Mouse (Mus musculus) ZHBTc4 (cell line): ENCODE data around the gene Gm44502.
"Not testable (repeated sequence)": the region's sequence is repeated elsewhere in the genome, so short reads cannot be mapped to it uniquely, and the experiment has no call there.

Source experiments
- DNase-seq: peaks from one replicate; pipeline ENCODE4 v3.0.0-alpha.2; 2011; ENCODE audit warnings: low read depth, low spot score

Gm44502 gene

DNA sequence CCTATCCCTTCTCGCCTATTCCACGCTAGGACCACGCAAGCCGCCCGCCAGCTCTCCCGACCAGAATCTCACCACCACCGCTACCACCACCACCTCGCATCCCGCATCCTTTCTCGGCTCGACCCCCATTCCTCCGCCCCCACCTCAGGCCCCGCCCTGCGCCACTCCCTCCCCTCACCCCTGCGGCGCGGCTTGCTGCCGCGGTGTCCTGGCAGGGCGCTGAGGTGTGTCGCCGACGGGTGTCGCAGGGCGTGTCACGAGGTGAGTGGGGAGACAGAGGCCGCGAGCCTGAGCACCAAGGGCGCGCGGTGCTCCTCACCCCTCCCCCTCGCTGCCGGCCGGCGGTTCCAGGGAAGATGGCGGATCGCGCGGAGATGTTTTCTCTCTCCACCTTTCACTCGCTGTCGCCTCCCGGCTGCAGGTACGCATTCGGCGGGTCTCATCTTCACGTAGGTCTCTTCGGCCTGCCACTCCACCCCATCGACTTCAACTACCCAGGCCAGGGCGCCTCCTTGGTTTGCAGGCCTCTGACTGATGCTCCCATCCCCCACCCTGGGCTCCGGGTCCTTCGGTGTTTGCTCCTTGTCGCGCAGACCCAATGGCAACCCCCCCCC, 24.5 kb upstream of the Gm44502 start, which contains the start of gene Mapk8ip2:
Gene Mapk8ip2, plus strand, starts transcription at position 49 of the 614 bp plus-strand sequence.
- DNase-seq = peak; percentile 87

DNA sequence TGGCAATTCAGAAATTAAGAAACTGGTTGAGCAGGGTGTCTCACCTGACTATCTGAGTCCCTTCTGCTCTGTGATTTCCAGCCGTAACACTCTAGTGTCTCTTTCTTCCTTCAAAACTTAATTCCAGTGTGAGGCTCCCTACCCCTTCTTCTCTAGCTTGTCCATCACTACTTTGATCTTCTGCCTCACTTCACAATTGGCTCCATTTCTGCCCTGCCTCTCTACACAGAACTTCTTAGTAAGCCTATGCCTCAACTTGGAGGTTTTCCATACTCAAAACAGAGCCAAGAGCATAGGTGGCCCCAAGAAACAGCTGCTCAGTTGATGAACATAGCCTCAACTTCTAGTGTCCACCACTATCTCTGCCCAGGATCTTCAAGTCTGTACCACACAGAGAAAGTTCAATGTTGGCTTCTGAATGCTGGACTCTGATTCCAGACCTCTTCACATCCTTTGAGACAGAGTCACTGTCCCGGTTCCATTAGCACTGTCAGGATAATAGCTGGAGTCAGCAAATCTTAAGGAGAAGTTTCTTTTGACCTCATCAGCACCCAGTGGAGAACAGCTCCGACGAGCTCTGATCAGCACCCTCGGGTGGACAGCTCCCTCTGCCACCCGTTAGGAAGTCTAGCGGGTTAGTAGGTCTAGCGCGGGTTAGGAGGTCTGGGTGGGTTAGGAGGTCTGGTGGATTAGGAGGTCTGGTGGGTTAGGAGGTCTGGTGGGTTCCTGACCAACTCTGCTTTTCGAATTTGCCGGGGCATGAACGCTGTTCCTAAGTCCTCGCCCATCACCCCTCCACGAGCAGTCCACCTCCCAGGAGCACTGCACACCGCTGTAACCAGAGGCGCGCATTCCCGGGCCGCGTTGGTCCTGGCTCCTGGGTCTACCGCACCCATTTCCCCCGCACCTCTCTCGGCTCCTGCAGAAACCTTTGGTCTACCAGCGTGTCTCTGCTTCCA, 23.7 kb upstream of the Gm44502 start:
- peak; percentile 89 for DNase-seq

DNA sequence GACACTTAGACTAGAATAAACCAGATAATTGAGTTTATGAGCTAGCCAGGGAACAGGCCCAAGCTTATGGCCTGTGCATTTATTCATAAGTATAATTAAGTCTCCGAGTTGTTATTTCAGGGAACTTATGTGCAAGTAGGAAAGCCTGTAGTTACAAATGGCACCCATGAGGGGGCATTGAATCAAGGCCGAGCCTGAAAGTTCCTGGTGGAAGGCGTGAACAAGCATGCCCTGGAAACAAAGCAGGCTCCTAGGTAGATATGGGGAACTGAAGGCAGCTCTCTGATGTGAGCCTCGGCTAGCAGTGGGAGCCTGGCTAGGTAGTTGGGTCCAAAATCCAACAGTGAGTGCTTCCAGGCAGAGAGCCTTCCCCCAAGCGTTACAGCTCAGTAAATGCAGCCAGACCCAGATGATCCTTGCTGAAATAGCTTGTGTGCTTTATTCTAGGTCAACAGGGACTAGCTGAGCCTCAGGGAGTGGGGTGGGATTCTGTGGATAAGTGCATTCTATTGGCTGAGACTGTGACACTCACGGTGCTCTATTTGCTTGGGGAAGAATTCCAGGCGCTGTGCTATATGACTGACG, 13.1 kb upstream of the Gm44502 start:
- DNase-seq = peak; percentile 75

DNA sequence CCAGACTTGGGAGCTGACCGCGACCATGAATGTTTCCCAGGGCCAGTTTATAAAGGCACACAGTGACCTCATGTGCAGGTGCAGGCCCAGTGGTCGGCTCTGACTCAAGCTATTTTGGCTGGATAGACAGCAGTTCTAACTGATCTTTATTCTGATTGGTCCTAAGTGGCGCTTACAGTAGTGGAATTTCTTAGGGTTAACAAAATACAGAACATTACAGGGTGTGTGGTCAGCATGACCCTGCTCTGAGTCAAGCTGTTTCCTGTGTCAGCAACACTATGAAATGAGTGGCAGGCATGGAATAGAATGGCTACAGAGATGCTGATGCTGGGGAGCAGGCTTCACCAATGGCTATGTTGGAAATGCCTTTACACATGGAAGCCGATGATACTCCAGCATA, 6.4 kb upstream of the Gm44502 start:
- no peak for DNase-seq

DNA sequence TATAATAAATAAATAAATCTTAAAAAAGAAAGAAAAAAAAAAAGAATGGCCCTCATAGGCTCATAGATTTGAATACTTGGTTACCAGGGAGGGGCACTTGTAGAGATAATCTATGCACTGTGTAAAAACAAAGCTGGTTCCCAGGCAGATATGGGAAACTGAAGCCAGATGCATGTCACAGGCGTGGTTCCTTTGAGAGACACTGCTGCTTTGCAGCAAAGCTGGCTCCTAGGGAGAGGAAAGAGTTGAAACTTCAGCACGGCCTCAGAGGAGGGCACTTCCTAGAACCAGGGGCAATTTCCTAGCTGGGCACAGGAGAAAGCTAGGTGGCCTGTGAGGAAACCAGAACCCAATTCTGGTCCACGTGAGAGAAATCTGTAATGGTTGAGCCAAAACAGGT, 4.6 kb upstream of the Gm44502 start:
- DNase-seq = no peak

DNA sequence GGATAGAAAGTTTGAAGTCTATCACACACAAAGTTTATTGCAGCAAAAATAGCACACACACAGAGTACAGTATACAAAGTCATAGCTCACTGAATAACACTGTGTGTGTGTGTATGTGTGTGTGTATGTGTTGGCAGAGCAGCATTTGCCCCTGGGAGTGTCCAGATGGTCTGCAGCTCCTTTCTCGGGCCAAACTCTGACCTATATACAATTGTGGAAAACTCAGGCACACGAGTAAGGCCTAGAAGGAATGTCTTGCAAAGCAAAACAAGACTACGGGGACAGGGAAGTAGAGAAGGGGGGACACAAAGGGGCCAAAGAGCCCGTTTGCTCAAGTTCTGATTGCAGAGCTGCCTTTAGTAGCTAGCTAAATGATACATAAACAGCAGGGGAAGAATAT, 3.5 kb upstream of the Gm44502 start:
- no peak for DNase-seq

DNA sequence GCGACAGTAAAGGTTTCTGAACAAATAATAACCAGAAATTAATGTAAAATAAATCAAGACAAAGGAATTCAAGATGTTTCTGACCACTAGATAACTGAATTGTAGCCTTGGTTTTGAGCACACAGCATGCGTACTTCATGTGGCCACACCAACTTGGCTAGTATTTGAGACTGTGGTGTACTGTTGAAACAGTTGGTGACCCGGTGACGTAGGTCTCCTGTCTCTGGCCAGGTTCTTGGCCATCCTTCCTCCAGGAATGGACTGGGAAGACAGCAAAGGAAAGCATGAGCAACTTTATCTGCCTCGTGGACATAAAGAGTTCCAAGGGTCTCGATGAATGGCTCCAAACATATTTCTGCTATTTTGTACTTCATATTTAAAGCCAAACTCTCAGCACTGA, 2.3 kb upstream of the Gm44502 start:
- no peak for DNase-seq

DNA sequence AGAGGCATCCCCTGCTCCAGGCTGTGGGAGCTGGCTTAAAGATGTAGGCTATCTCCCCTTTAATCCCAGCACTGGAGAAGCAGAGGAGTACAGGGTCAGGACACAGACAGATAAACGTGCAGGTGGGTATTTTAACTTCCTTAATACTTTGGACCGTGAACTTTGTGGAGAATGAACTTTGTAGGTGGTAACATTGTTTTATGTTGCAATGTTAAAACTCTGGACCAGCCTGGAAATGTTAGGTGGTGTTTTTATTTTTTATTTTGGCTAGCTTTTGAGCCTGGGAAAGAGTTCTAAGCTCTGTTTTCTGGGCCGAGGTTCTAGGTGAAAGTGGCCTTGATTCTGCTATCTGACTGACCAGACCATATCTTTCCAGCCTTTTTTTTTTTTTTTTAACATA, 1.8 kb upstream of the Gm44502 start:
- no peak for DNase-seq

DNA sequence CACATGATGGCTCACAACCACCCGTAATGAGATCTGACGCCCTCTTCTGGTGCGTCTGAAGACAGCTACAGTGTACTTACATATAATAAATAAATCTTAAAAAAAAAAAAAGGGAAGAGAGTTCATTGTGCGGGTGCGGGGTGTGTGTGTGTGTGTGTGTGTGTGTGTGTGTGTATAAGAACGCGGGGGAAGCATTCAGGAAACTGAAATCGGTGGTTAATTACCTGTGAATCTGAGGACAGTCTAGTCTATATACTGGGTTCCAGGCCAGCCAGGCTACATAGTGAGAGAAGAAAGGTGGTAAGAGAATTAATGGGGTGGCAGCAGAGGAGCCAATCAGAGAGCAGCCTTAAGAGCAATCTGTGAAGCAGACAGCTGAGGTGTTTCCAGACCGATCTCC, 1.3 kb upstream of the Gm44502 start:
- DNase-seq = not testable (repeated sequence)

DNA sequence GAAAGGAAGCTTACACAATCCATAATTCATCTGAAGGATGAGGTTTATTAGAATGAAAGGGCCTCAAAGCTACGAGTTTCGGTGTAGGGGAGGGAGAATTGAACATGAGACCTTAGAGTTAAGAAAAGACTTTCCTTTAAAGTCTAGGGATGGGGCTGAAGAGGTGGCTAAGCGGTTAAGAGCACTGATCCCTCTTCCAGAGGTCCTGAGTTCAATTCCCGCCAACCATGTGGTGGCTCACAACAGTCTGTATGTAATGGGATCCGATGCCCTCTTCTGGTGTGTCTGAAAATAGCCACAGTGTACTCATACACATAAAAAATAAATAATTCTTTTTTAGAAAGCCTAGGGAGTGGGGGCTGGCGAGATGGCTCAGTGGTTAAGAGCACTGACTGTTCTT, 845 bp upstream of the Gm44502 start:
- DNase-seq = no peak

DNA sequence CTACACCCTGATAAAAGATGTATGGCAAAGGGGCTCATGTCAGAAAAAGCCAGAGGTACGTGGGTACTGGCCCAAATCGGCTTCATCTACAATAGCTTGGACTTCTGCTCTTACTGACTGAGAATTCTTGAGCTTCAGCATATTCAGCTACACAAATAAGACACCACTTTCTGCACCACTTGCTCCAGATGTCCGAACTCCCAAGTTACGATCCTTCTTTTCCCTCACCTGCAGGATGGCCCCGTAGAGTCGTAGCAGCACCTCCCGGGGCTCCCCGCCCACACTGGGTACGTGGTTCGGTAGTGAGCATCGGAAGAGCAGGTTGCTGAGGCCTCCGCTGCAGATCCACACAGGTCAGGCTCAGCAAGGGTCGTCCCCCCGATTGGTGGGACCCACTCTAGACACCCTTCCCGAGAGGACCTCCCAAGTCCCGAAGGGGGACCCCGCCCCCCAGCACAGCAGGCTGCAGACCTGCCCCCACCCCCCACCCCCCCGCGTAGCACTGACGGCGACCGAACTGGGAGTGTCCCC, 610 bp downstream of the Gm44502 start:
- peak; percentile 30 for DNase-seq

DNA sequence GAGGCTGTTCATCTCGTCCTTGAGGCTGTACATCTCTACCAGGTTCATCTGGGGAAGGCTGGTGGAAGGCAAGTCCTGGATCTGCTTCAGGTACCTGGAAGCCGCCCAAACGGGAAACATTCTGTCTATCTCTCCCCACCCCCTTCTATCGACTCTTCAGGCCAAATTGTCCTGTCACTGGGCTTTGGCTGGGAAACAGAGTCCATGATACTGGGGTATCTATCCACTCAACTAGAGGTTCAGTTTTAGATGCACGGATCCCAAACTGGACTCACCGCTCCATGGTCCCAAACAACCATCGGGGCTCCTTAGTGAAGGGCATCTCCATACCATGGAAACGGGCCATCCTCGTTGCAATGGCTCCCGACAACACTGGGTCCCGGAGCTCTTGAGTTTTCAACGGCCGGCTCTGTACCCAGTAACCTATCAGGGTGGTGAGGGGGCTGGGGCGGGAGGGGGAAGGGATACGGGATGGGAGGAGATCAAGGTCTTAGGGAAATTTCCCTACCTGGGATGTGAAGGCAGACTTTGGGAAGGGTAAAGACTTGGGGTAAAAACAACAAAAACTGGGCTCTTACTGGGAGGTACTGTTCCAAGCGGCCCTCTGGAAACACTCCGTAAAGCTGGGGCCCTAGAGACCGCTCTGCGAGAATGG, 1.2 kb downstream of the Gm44502 start:
- no peak for DNase-seq

DNA sequence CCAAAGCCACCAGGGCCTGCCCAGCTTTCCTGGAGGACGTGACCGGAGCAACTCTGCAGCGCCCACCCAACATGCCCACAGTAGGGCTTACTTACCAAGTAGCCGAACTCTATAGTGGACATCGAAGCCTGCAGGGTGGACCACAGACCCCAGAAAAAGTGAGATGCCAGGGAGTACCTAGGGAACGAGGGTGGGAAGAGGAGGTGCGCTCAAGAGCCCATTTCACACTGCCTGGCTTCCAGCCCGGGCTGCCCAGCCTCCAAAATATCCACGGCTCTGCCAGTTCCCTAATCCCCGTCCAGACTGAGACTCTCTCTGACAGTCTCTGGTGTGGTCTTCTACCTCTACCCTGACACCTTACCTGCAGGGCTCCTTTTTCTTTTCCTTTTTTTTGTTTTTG, 2.8 kb downstream of the Gm44502 start:
- no peak for DNase-seq

DNA sequence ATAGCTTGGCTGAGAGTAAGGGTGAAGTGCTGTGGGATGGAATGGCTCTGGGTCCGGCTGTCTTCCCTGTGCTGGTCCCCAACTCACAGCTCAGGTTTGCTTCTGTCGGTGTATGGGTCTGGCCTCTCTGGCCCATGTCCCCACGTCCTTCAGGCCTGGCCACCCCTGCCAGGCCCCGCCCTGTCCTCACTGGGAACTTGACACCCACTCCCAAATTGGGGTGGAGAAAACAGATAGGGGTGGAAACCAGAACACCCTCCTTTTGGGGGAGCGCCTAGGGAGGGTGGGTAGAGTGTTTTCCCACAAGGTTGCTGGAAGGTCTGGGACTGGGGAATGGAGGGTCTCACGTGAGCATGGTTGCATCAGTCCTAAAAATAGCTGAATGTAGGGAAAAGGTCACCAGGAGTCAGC, 3.8 kb downstream of the Gm44502 start, which contains the start of gene Cpt1b:
Gene Cpt1b, minus strand, starts transcription at position 153 of the 411 bp plus-strand sequence.
- peak; percentile 28 for DNase-seq

DNA sequence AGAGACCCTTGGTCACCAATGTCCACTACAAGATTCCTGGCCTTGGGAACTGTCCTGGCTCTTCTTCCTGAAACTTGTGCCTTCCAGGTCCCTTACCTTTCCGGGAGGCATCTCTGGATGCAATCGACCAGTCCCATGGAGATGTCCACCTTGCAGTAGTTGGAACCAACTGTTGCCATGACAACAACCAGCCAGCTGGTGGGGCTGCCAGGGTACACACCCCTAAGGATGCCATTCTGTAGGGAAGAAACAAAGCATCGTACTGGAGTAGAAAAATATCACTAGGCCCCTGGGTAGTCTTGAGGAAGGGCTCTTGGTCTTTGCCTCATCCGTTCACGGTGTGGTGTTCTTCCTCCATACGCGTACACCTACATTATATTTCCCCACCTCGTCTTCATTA, 4.9 kb downstream of the Gm44502 start:
- no peak for DNase-seq

DNA sequence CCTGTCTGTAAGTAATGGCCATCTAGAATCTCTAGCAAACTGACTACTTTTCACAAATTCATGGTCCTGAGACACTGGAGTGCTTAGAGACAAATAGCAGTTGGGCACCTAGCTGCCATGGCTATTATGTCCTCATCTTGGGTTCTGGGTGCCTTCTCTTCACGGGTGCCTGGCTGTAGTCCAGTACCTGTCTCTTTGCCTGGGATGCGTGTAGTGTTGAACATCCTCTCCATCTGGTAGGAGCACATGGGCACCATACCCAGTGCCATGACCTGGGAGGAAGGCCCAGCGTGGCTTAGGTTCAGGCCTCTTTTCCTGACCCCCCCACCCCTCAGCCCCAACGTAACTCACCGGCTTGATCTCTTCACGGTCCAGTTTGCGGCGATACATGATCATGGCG, 7.6 kb downstream of the Gm44502 start:
- DNase-seq = no peak

DNA sequence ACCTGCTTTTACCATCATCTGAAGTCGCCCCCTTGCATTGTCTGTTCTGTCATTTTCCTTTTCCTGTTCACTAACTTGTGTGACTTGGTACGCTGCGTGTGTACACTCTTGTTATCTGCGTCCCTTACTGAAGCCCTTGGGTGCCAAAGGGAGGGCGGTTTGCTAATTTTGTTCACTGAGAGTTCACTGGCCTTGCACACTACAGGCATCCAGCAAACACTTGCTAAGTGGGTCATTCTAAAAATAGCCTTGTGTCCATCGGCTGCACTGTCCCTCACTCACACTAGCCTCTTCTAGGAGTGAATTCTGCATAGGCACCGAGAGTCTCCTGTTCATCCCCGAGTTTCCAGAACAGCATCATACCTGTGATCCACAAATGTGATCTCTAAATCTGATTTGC, 14.2 kb downstream of the Gm44502 start:
- no peak for DNase-seq

DNA sequence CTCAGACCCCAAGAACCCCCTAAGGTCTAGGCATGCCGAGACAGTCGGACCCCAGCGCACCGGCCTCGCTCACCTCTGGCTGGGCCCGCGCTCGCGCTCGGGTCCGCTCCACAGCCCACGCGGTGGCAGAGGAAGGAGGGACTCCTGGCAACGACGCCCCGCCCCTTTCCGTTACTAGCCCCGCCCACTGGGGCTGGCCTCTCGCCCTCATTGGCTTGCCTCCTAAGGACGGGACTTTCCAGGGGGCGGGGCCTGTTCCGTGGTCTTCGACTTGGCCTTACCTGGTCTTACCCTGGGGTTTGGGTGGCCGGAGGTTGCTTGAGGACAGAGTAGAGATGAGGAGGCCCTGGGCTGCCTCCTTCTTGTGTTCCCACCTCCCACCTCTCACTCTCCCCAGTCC, 19.4 kb downstream of the Gm44502 start, which contains the start of gene Syce3:
Gene Syce3, minus strand, starts transcription at position 386 of the 400 bp plus-strand sequence.
- DNase-seq = peak; percentile 89

DNA sequence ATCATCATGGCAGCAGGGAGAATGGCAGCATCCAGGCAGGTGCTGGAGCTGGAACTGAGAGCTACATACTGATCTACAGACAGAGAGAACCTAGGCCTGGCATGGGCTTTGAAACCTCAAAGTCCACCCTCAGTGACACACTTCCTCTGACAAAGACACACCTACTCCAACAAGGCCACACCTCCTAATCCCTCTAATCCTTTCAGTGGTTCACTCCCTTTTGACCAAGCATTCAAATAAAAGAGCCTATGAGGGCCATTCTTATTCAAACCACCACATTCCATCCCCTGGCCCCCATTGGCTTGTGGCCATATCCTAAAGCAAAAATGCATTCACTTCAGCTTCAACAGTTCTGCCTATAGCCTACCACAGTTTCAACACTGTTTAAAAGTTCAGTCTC, 22.8 kb downstream of the Gm44502 start:
- DNase-seq = peak; percentile 57

DNA sequence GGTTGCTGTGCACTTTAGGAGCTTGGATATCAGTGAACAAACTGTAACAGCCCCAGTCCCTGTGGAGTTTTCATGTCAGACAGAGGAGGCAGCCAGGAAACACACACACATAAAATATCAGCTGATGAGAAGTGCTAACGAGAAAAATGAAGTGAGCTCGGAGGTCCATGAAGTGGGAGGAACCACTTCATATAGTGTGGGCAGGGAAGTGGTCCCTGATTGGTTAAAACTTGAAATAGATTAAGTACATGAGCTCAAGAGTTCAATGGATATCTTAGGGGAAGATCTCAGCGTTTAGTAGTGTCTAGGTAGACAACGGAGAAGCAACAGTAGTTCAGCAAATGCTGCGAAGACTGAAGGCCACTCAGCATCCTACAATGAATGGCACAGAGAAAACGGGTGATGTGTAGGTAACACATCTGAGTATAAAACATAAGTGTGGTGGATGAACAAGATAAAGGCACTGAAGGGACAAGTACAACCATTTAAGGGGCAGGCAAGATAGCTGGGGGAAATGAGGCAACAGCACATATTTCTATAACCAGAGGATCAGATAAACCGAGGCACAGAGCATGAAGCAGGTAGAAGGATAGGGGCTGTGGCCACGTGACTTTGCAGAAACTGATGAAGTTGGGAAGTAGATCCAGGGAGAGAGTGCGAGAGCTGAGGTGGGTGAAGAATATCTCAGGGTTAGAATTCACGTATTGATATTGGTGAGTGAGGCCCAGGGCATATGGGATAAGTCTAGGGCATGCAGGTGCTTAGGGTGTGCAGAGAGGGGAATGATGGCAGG, 24.5 kb downstream of the Gm44502 start:
- DNase-seq = no peak

DNA sequence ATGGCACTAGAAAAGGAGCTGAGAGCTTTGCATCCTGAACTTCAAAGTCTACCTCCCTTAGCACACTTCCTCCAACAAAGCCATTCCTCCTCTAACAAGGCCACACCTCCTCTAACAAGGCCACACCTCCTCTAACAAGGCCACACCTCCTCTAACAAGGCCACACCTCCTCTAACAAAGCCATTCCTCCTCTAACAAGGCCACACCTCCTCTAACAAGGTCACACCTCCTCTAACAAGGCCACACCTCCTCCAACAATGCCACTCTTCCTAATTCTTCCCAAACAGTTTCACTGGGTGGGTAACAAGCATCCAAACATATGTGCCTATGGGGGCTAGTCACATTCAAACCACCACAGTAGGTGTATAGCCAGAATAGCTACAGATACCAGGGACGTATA, 27.0 kb downstream of the Gm44502 start:
- peak; percentile 74 for DNase-seq
